Mouse (Mus musculus): ENCODE results near the gene Gm20431. TPM values are rescaled to one million over a fixed set of nuclear protein-coding genes. Genes with fewer than 3 reads are reported as not detected.

Gm20431 gene
- total RNA-seq, 1 experiment from 2014 or later: not detected

DNA sequence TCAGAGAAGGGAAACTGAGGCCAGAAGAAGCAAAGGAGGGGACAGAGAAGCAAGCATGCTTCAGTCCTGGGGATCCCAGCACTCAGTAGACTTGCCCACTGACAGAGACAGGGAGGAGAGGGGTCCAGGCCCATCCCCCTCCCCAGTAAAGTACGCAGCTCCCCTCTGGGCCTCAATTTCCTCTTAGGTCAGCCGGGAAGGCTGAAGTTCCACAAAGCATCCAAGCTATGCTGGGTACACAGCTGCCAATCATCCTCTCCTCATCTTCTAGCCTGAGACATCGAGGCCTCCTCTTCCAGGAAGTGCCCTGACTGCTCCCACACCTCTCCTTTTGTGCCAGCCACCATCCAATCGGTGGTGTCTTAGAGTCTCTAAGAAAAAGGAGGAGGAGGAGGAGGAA lies 65.0 kb downstream of the Gm20431 start:
- ATAC-seq (replicated peaks in 1 of 2; ENCODE audit: insufficient read depth in 1 of 2, low FRiP score in 2 of 2, low TSS enrichment in 1 of 2, low read depth in 1 of 2, poor library complexity in 2 of 2, severe bottlenecking in 2 of 2): no peak

DNA sequence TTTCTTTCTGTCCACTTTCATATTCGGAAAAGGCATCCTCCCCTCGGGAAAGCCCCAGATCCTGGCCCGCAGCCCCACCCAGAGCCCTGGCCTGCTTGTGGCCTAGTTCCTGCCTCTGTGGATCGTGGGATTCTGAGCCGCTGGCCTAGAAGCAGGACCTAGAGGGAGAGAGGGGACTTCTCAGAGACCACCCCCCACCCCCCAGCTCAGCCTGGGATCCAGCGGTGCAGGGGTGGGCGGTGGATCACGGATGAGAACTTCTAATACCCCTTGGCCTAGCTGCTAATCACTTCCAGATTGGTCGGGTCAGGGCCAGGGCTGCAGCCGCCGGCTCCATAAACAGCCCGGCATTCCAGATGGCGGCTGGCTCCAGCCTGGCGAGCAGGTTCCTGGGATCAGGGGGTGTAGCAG lies 65.5 kb downstream of the Gm20431 start:
- no peak for ATAC-seq (replicated peaks in 1 of 2; ENCODE audit: insufficient read depth in 1 of 2, low FRiP score in 2 of 2, low TSS enrichment in 1 of 2, low read depth in 1 of 2, poor library complexity in 2 of 2, severe bottlenecking in 2 of 2)

DNA sequence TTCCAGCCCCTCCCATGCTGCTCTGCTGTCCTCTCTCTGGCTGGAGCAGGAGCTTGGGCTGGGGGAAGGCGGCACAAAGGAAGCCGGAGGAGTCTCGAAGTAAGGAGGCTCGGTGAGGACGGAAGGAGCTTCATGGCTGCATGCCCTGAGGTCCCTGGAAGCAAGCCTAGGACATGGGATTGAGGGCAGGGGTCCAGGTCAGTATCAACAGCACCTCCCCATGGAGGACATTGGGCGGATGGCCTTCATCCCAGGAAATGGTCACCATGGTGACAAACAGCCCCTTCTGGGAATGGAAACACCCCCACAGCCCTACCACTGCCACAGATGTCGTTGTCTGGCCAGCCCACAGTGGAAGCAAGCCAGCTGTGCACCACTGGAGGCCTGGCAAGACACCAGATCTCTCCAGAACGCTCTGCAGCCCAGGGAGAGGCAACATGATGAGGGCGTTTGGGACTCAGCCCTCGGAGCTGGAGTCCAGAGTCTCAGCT lies 66.8 kb downstream of the Gm20431 start:
- ATAC-seq (replicated peaks in 1 of 2; ENCODE audit: insufficient read depth in 1 of 2, low FRiP score in 2 of 2, low TSS enrichment in 1 of 2, low read depth in 1 of 2, poor library complexity in 2 of 2, severe bottlenecking in 2 of 2): no peak

DNA sequence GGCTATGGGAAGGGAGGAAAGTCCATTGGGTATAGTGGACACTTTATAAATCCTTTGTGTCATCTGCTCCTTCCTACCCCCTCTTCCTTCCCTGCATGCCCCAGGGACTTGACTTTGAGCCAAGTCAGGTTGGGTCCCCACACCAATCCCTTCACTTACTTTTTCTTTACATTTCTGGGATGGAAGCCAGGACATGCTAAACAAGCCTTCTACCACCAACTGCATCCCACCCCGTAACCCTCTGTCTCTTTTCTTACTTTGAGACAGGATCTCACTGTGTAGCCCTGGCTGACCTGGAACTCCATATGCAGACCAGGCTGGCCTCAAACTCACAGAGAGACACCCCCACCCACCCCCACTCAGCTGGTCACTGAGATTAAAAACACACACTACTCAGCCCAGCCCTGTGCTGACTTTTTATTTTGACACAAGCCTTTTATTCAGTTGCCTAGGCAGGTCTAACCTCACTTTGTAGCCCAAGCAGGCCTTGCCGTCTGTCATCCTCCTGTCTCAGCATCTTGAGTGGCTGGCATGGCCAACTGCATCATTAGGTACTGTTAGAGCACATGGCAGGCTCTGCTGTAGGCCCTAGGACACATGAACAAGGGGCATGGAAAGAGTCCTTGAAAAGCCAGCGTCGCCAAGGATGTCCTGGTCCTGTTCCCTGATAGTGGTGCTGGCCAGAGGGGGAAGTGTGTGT lies 67.6 kb downstream of the Gm20431 start:
- no peak for ATAC-seq (replicated peaks in 1 of 2; ENCODE audit: insufficient read depth in 1 of 2, low FRiP score in 2 of 2, low TSS enrichment in 1 of 2, low read depth in 1 of 2, poor library complexity in 2 of 2, severe bottlenecking in 2 of 2)

DNA sequence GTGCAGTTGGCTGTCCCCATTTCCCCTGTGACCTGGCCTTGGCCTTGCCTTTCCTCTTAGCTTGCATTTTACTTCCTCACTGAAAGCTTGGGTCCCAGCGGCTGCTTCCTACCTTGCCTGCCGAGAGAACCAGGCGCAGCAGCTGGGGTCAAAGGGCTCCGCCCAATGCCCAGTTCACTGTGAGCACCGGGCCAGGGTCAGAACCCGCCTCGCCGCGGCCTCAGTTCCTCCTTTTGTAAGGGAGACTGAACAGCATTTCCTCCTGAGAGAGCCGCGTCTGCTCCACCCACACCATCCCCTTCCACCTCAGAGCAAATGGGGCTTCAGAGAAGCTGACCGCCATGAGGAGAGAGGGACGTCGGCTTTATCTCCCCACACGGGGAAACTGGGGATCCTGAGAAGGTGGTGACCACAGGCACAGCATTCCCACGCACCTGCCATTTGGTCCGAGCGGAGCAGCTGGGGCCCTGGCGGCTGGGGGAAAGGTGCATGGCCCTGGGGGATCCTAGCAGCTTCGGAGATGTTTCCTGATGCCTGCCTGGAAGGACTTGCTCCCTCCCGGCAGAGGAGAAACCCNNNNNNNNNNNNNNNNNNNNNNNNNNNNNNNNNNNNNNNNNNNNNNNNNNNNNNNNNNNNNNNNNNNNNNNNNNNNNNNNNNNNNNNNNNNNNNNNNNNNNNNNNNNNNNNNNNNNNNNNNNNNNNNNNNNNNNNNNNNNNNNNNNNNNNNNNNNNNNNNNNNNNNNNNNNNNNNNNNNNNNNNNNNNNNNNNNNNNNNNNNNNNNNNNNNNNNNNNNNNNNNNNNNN lies 72.3 kb downstream of the Gm20431 start:
- peak; percentile 87 to 88 for ATAC-seq (replicated peaks in 1 of 2; ENCODE audit: insufficient read depth in 1 of 2, low FRiP score in 2 of 2, low TSS enrichment in 1 of 2, low read depth in 1 of 2, poor library complexity in 2 of 2, severe bottlenecking in 2 of 2)

DNA sequence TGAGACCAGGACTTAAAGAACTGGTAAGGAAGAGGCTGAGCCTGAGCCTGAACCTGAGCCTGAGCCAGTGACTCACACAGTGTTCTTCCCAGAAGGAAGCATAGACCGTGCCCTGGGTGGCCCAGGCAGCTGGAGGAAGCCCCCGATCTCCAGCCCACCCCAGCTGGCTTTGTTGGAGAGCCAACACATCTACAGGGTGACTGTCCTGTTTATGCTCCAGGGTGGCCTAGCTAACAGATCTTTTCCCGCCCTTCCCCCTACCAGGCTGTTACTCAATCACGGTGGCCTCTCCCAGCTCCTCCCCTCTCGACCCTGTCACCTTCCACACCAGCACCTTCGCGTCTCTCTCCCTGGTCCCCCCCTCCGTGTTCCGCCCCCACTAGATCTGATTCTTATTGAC lies 74.3 kb downstream of the Gm20431 start:
- no peak for ATAC-seq (replicated peaks in 1 of 2; ENCODE audit: insufficient read depth in 1 of 2, low FRiP score in 2 of 2, low TSS enrichment in 1 of 2, low read depth in 1 of 2, poor library complexity in 2 of 2, severe bottlenecking in 2 of 2)

DNA sequence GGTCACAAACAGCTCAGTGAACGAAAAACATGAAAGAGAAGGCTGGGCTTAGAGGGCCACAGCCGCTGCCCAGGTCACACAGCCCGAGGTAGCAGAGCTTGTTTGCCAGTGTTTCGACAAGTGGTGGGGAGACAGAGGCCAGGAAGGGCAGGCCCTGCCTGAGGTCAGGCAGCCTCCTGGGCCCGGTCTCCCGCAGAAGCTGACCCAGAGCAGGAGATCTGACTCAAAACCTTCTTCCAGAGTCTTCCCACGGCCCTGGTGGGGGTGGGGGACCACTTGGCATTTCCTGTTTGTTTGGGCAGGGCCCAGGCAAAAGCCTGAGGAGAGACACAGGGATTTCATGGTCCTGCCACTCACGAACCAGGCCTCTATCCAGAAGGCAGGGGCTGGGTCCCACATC lies 75.3 kb downstream of the Gm20431 start:
- no peak for ATAC-seq (replicated peaks in 1 of 2; ENCODE audit: insufficient read depth in 1 of 2, low FRiP score in 2 of 2, low TSS enrichment in 1 of 2, low read depth in 1 of 2, poor library complexity in 2 of 2, severe bottlenecking in 2 of 2)

DNA sequence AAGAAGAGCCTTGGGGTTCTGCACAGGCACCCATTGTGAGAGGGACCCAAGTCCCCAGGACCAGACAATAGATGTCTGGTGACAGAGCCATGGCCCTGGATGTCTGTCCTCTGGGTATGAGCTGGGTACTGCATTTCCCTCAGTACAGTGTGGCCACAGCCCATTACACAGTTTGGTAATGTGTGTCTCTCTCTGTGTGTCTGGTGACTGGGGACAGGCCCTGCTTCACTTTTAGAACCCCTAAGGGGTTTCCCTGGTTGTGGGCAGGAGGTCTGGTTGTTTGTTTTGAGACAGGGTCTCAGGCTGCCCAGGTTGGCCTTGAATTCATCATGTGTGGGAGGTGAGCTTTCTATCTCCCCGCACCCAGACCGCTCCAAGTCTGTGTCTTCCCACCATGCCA lies 76.0 kb downstream of the Gm20431 start:
- ATAC-seq (replicated peaks in 1 of 2; ENCODE audit: insufficient read depth in 1 of 2, low FRiP score in 2 of 2, low TSS enrichment in 1 of 2, low read depth in 1 of 2, poor library complexity in 2 of 2, severe bottlenecking in 2 of 2): no peak

DNA sequence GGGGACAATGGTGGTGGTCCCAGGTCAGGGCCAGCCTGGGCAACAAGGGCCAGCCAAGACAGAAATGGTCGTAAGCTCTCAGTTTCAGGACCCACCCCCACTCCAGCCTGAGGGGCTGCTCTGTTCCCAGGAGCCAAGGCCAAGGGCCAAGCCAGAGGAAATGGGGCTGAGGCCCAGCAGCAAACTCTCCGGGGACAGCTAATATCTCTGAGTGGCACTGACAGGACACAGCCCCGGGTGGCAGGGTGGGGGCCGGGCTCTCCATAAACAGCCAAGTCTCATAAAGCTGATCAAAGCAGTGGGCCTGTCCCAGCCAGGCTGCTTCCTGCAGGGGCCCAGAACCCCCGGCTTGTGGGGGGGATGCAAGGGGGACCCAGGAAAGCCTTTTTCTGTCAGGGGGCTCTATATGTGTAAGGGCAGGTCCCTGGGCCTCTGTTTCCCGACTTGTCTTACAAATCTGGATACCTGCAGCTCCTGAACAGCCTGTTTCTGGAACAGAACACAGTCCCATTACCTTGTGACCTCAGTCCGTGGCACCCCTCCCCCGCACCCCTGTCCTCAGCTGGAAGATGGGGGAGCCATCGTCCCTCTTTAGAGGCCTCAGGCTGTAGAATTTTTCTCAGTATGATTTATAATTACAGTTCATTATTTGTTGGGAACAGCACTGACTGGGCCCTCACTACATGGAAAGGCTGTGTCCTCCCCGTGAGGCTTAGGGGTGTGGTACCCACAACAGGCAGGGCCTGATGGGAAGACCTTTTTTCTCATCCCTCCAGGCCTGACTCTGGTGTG lies 77.9 kb downstream of the Gm20431 start:
- ATAC-seq (replicated peaks in 1 of 2; ENCODE audit: insufficient read depth in 1 of 2, low FRiP score in 2 of 2, low TSS enrichment in 1 of 2, low read depth in 1 of 2, poor library complexity in 2 of 2, severe bottlenecking in 2 of 2): no peak

DNA sequence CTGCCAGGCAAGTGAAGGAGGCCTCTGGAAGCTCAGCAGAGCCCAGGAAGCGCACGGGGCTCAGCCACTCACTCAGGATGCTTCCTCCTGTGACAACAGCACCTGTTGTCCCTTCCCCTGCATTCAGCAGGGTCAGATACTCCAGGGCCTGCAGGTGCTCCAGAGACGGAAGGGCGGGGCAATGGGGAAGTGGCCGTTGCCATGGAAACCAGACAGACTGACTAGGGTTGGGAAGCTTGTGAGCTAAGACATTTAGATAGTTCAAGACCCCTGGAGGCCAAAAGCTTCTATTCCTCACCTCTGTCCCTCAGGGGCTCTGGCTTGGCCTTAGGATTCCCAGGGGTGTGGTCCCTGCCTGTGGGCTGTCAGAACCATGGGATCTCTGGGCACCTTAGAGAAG lies 82.8 kb downstream of the Gm20431 start:
- peak in 1 of 2 experiments; percentile 54; a peak in 2 of 4 replicates for ATAC-seq (replicated peaks in 1 of 2; ENCODE audit: insufficient read depth in 1 of 2, low FRiP score in 2 of 2, low TSS enrichment in 1 of 2, low read depth in 1 of 2, poor library complexity in 2 of 2, severe bottlenecking in 2 of 2)

DNA sequence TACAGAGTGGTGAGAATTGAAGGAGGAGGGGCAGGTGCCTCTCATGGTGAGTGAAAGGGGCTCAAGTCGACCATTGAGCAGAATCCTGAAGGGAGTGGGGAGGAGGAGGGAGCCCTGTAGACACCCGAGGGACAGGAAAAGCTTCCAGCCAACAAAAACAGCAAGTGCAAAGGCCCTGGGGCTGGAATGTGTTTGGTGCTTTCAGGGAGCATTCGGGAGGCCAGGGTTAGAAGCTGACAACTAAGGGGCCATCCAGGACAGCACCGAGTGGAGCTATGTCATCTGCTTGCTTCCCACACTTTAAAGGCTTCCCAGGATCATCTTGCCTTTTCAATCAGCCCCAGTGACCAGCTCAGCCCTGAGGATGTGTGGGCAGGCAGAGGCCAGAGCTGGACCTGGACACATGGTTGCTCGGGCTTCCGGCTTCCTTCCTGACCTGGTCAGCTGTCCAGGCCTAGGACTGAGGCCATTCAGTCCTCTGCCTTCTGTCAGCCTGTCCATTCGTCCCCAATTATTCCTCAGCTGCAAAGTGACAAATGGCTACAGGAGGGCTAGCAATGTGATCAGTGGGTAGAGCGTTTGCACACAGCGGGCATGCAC lies 84.0 kb downstream of the Gm20431 start:
- ATAC-seq (replicated peaks in 1 of 2; ENCODE audit: insufficient read depth in 1 of 2, low FRiP score in 2 of 2, low TSS enrichment in 1 of 2, low read depth in 1 of 2, poor library complexity in 2 of 2, severe bottlenecking in 2 of 2): no peak

DNA sequence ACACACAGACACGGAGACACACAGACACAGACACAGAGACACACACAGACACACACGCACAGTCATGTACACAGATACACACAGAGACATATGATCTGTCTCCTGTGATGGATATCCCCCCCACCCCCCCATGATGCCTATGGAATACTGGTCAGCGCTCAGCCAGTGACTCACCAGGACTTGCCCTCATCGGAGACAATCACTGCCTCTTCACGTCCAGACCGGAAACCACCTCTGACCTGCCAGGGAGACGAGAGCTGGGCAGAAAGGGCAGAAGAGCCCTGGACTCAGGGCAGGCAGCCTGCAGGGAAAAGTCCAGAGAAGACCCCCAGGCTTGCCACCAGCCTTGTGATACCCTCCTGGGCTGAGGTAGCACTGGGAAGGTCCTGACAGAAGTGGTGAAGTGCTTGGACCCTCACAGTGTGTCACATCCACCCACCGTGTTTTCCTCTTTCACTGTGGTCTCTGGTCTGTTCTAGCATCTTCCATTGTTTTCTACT lies 85.1 kb downstream of the Gm20431 start:
- no peak for ATAC-seq (replicated peaks in 1 of 2; ENCODE audit: insufficient read depth in 1 of 2, low FRiP score in 2 of 2, low TSS enrichment in 1 of 2, low read depth in 1 of 2, poor library complexity in 2 of 2, severe bottlenecking in 2 of 2)

DNA sequence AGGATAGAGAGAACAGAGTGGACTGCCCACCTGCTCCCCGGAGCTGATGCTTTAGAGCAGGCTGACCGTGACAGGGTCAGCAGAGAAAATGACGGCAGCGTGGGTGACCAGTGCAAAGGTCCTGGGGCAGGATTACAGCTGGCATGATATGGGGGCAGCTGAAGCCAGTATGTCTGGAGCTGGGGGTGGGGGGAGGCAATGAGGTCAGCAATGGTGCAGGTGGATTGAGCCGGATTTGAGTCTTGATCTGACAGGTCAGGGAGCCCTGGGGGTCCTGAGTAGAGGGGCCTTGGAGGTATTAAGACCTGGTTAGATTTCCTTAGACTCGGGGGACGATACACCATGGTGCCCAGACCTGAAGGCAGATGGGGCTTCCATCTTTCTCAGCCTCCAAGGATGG lies 85.7 kb downstream of the Gm20431 start:
- ATAC-seq (replicated peaks in 1 of 2; ENCODE audit: insufficient read depth in 1 of 2, low FRiP score in 2 of 2, low TSS enrichment in 1 of 2, low read depth in 1 of 2, poor library complexity in 2 of 2, severe bottlenecking in 2 of 2): no peak

DNA sequence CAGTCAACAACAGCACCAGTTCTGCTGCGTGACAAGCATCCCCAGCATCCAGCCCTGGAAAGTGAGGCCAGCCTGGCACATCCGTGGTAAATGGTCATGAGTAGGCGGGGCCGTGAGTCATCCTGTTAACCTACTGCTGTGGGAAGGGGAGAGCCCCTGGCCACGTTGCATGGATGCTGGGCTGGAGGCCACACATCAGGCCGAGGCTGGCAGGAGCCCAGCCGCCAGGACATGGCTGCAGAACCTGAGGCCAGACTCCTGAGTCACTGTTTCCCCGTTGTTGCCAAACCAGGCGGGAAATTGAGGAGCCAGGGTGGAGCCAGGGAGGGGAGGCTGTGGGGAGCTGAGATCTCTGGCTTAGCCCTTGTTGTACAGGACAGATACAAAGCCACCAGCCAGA lies 86.5 kb downstream of the Gm20431 start:
- ATAC-seq (replicated peaks in 1 of 2; ENCODE audit: insufficient read depth in 1 of 2, low FRiP score in 2 of 2, low TSS enrichment in 1 of 2, low read depth in 1 of 2, poor library complexity in 2 of 2, severe bottlenecking in 2 of 2): no peak

DNA sequence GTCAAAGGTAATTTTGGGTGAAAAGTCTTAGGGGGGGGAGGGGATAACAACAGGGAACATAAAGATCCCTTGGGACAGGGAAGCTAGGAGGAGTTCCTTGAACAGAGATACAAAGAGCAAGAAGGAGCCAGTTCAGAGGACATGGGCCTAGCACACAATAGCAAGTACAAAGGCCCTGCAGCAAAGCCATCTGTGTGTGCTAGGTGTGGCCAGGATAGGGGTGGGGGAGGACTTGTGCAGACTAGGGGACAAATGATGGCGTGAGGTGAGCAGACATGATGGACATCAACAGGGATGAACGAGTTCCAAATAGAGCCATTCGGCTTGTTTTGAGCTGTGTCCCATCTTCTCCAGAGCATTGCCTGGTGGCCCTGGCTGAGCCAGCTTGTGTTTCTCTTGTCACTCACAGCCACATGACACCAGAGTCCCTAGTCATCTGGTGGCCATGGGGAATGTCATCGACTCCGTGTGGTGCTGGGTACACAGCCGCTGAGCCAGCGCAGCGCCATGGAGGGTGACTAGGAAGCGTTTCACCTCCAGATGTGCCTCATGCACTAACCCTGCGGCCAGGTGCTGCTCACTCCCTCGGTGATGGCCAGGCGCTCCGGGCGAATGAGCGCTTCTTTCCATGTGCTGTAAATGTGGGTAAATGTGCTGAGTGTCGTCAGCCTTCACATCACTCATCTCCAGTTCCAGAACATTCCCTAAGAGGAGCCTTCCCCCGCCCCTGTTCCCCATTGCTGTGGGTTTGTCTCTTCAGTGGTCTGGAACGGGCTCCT lies 89.7 kb downstream of the Gm20431 start:
- ATAC-seq (replicated peaks in 1 of 2; ENCODE audit: insufficient read depth in 1 of 2, low FRiP score in 2 of 2, low TSS enrichment in 1 of 2, low read depth in 1 of 2, poor library complexity in 2 of 2, severe bottlenecking in 2 of 2): no peak

DNA sequence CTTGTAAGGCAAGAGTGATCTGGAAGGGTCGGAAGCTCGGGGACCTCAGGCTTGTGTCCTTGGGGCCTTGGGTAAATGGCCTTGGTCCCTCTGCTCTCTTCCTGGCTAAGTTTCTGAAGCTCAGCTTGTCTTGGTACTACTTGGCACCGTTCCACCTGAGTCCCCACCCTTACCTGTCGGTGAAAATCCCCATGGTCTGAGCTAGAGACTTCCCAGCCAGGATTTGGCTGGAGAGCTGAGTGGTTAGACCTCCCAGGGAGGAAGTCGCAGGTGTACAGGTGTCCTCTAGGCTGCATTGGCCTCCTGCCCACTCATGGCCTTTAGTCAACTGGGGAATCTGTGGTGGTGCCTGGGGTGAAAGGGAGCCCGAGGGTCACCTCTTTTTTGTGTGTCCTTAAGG lies 90.5 kb downstream of the Gm20431 start:
- no peak for ATAC-seq (replicated peaks in 1 of 2; ENCODE audit: insufficient read depth in 1 of 2, low FRiP score in 2 of 2, low TSS enrichment in 1 of 2, low read depth in 1 of 2, poor library complexity in 2 of 2, severe bottlenecking in 2 of 2)
